Mouse (Mus musculus): ENCODE results near the gene Grin1.
A peak's percentile ranks its signal among the peaks of the same experiment; 100 is the strongest.
"Not testable (repeated sequence)": the region's sequence is repeated elsewhere in the genome, so short reads cannot be mapped to it uniquely, and the experiment has no call there.

The Grin1 gene

GRCm38 (mm10) chr2:25286837-25287636 lies 31.9 kb downstream of the Grin1 start:
- no peak for DNase-seq (ENCODE audit: low spot score)

GRCm38 (mm10) chr2:25286314-25286713 lies 32.7 kb downstream of the Grin1 start:
- no peak for DNase-seq (ENCODE audit: low spot score)

- no peak for DNase-seq (ENCODE audit: low spot score)
These were observed 33.4 kb downstream of the Grin1 start for GRCm38 (mm10) chr2:25285551-25285950.

- peak; percentile 76 for DNase-seq (ENCODE audit: low spot score)
These were observed 39.8 kb downstream of the Grin1 start for GRCm38 (mm10) chr2:25278928-25279882.

GRCm38 (mm10) chr2:25273010-25273409 lies 46.0 kb downstream of the Grin1 start:
- DNase-seq (ENCODE audit: low spot score), result no peak

- DNase-seq (ENCODE audit: low spot score), result no peak
These were observed 46.5 kb downstream of the Grin1 start for GRCm38 (mm10) chr2:25272515-25272914.

- DNase-seq (ENCODE audit: low spot score), result peak; percentile 97
These were observed 47.0 kb downstream of the Grin1 start, which contains the start of the genes Ssna1 and Anapc2 for GRCm38 (mm10) chr2:25271827-25272511. Gene Ssna1, minus strand, starts transcription at chr2:25272438. Gene Anapc2, plus strand, starts transcription at chr2:25272478.

GRCm38 (mm10) chr2:25267746-25268309 lies 51.2 kb downstream of the Grin1 start:
- DNase-seq (ENCODE audit: low spot score), result no peak

GRCm38 (mm10) chr2:25267241-25267640 lies 51.7 kb downstream of the Grin1 start:
- no peak for DNase-seq (ENCODE audit: low spot score)

- DNase-seq (ENCODE audit: low spot score), result no peak
These were observed 52.3 kb downstream of the Grin1 start for GRCm38 (mm10) chr2:25266720-25267119.

- no peak for DNase-seq (ENCODE audit: low spot score)
These were observed 52.9 kb downstream of the Grin1 start for GRCm38 (mm10) chr2:25265897-25266656.

- no peak for DNase-seq (ENCODE audit: low spot score)
These were observed 54.1 kb downstream of the Grin1 start for GRCm38 (mm10) chr2:25264851-25265250.

- no peak for DNase-seq (ENCODE audit: low spot score)
These were observed 54.7 kb downstream of the Grin1 start for GRCm38 (mm10) chr2:25264286-25264660.

GRCm38 (mm10) chr2:25263623-25264285 lies 55.2 kb downstream of the Grin1 start:
- no peak for DNase-seq (ENCODE audit: low spot score)

- peak; percentile 72 for DNase-seq (ENCODE audit: low spot score)
These were observed 56.0 kb downstream of the Grin1 start for GRCm38 (mm10) chr2:25262795-25263622.

GRCm38 (mm10) chr2:25262291-25262767 lies 56.7 kb downstream of the Grin1 start, which contains the start of gene Tprn:
Gene Tprn, plus strand, starts transcription at chr2:25262618.
- peak; percentile 93 for DNase-seq (ENCODE audit: low spot score)

- DNase-seq (ENCODE audit: low spot score), result no peak
These were observed 57.1 kb downstream of the Grin1 start for GRCm38 (mm10) chr2:25261870-25262269.

GRCm38 (mm10) chr2:25258887-25259286 lies 60.1 kb downstream of the Grin1 start:
- peak; percentile 20 for DNase-seq (ENCODE audit: low spot score)

- not testable (repeated sequence) for DNase-seq (ENCODE audit: low spot score)
These were observed 61.7 kb downstream of the Grin1 start for GRCm38 (mm10) chr2:25257250-25257649.

Data from T-cell, adult 2 months (primary cell).